Mouse (Mus musculus): ENCODE measurements around the gene S1pr5. TPM values are rescaled to one million over a fixed set of nuclear protein-coding genes. Genes with fewer than 3 reads are reported as not detected.

S1pr5 gene
- polyA plus RNA-seq (2012; rRNA removed; ENCODE audit: low replicate concordance) = 2.3 and 3.1 TPM in 2 replicates

DNA sequence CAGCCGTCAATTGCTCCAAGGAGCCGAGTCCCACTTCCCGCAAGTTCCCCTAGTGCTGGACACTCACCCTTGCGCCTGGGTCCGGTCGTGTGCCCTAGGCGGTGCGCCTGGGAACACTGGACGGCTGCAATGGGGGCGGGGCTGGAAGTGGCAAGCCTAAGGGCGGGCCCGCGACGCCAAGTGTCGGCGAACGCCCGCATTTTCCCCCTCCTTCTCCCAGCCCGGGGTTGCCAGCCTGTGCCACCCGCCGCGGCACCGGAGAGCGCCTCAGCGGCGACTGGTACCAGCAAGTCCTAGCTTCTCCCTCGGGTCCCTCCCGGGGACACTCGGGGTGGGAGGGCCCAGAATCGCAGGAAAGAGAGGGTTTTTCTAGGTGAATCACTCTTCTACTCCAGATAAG lies at the start of gene S1pr5:
Gene S1pr5, minus strand, starts transcription at position 118 of the 400 bp plus-strand sequence.

DNA sequence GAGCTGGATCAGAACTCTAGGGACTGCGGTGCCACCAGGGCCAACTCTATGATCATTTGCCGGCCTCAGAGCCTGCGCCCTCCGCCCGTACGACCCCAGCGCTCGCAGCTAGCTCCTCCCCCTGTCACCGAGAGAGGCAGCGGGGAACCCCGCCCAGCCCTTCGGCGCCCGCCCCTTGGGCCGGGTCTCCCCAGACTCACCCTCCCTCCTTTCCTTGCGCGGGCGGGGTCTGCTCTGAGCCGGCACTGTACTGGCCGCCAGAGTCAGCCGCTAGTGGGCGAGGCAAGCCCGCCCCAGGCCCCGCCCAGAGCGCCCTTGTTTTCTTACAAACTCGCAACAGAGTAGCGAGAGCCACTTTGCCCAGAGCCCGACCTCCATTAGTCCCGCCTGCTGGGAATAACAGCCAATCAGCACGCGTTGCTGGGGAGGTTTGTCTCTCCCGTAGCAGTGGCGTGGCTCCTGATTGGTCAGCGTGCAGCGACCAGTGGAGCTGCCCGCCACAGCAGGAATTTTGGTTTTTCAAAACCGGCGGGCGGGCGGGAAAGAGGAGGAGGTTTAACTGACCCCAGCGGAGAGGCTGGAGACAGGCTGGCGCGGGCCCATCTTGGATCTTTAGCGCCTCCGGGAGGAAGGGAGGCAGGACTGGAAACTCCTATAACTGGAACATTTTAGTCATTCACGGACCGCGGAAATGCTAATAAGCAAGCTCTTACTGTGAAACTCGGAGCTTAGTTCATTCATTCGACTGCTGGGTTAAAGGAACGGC lies 43.0 kb upstream of the S1pr5 start, which contains the start of gene Cdkn2d:
Gene Cdkn2d, minus strand, starts transcription at position 386 of the 766 bp plus-strand sequence.

GRCm38 (mm10) chr9:21287571-21288402 lies 39.5 kb upstream of the S1pr5 start, which contains the start of gene Kri1:
TSS of gene Kri1 (minus strand) at chr9:21287969.

GRCm38 (mm10) chr9:21265000-21265561 lies 16.8 kb upstream of the S1pr5 start, which contains the start of gene Atg4d:
TSS of gene Atg4d (plus strand) at chr9:21265293.

DNA sequence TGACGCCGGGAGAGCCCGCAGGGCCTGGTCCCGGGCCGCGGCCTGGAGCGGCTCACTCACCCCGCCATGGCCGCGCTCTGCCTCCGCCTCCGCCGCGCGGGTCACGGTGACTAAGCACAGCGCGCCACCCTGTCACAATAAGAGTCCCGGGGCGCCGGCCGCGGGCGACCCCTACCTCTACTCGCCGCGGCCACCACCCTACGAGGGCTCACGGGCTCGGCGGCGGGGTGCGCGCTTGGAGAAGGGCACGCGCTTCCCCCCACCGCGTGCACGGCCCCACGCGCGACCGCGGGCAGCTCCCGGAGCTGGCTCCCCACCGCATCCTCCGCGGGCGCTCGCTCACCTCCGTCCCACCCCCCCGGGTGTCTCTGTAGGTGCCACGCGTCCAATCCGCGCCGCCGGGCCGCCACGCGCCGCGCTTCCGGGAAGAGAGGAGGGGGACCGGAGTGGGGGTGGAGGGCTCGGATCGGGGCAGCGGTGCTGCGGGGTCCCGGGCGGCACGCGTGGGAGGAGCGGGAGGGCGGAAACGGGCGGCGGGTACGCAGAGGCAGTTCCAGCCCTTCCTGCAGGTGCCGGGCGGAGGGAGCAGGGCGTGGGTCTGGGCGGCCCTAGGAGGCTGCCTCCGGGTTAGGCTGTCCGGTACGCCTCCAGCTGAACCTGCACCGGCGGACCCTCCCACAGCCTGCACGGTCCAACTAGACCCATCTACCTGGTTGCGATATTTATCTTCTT lies 9.3 kb downstream of the S1pr5 start, which contains the start of gene Keap1:
Gene Keap1, minus strand, starts transcription at position 629 of the 732 bp plus-strand sequence.

Other genes with a start within 250 kb of the S1pr5 start
- gene Mrpl4, start 245.7 kb downstream of the S1pr5 start, polyA plus RNA-seq (2012; rRNA removed; ENCODE audit: low replicate concordance) = 121 and 137 TPM in 2 replicates
- 38.8 and 51.8 TPM in 2 replicates for gene Icam1, start 232.5 kb downstream of the S1pr5 start, polyA plus RNA-seq (2012; rRNA removed; ENCODE audit: low replicate concordance)
- 0.84 and 1.0 TPM in 2 replicates for gene Icam4, start 219.1 kb downstream of the S1pr5 start, polyA plus RNA-seq (2012; rRNA removed; ENCODE audit: low replicate concordance)
- gene Icam5, start 216.4 kb downstream of the S1pr5 start, polyA plus RNA-seq (2012; rRNA removed; ENCODE audit: low replicate concordance) = 0.50 and 1.5 TPM in 2 replicates
- gene Zglp1, start 181.3 kb downstream of the S1pr5 start, polyA plus RNA-seq (2012; rRNA removed; ENCODE audit: low replicate concordance) = not detected in 2 replicates
- gene Gm49373, start 175.3 kb downstream of the S1pr5 start, polyA plus RNA-seq (2012; rRNA removed; ENCODE audit: low replicate concordance) = 0.12 and 0.17 TPM in 2 replicates
- gene Fdx1l, start 174.8 kb downstream of the S1pr5 start, polyA plus RNA-seq (2012; rRNA removed; ENCODE audit: low replicate concordance) = 48.8 and 76.4 TPM in 2 replicates
- 2.9 and 25.7 TPM in 2 replicates for gene Gm38431, start 156.4 kb downstream of the S1pr5 start, polyA plus RNA-seq (2012; rRNA removed; ENCODE audit: low replicate concordance)
- gene Raver1, start 156.4 kb downstream of the S1pr5 start, polyA plus RNA-seq (2012; rRNA removed; ENCODE audit: low replicate concordance) = 50.6 and 85.3 TPM in 2 replicates
- 37.7 and 50.2 TPM in 2 replicates for gene Tyk2, start 117.2 kb downstream of the S1pr5 start, polyA plus RNA-seq (2012; rRNA removed; ENCODE audit: low replicate concordance)
- gene Cdc37, start 98.5 kb downstream of the S1pr5 start, polyA plus RNA-seq (2012; rRNA removed; ENCODE audit: low replicate concordance) = 40.9 and 42.1 TPM in 2 replicates
- 15.3 and 24.3 TPM in 2 replicates for gene Pde4a, start 82.7 kb downstream of the S1pr5 start, polyA plus RNA-seq (2012; rRNA removed; ENCODE audit: low replicate concordance)
- gene Keap1, start 9.1 kb downstream of the S1pr5 start, polyA plus RNA-seq (2012; rRNA removed; ENCODE audit: low replicate concordance) = 76.5 and 140 TPM in 2 replicates
- gene Atg4d, start 16.9 kb upstream of the S1pr5 start, polyA plus RNA-seq (2012; rRNA removed; ENCODE audit: low replicate concordance) = 40.1 and 41.1 TPM in 2 replicates
- gene Kri1, start 39.5 kb upstream of the S1pr5 start, polyA plus RNA-seq (2012; rRNA removed; ENCODE audit: low replicate concordance) = 15.0 and 28.0 TPM in 2 replicates
- 35.4 and 64.8 TPM in 2 replicates for gene Cdkn2d, start 43.0 kb upstream of the S1pr5 start, polyA plus RNA-seq (2012; rRNA removed; ENCODE audit: low replicate concordance)
- 13.0 and 16.7 TPM in 2 replicates for gene Ap1m2, start 63.9 kb upstream of the S1pr5 start, polyA plus RNA-seq (2012; rRNA removed; ENCODE audit: low replicate concordance)
- gene Slc44a2, start 72.3 kb upstream of the S1pr5 start, polyA plus RNA-seq (2012; rRNA removed; ENCODE audit: low replicate concordance) = 95.6 and 161 TPM in 2 replicates
- 44.0 and 48.9 TPM in 2 replicates for gene Ilf3, start 119.4 kb upstream of the S1pr5 start, polyA plus RNA-seq (2012; rRNA removed; ENCODE audit: low replicate concordance)
- gene Qtrt1, start 163.4 kb upstream of the S1pr5 start, polyA plus RNA-seq (2012; rRNA removed; ENCODE audit: low replicate concordance) = 45.3 and 50.5 TPM in 2 replicates
- gene Dnm2, start 176.5 kb upstream of the S1pr5 start, polyA plus RNA-seq (2012; rRNA removed; ENCODE audit: low replicate concordance) = 113 and 271 TPM in 2 replicates

Measured in mammary gland, adult 2 months (tissue).